Mouse (Mus musculus): ENCODE measurements around the gene AI661453. TPM values are rescaled to one million over a fixed set of nuclear protein-coding genes. Genes with fewer than 3 reads are reported as not detected.

Gene AI661453
- polyA plus RNA-seq, 1 experiment from 2014 or later = 2.4 TPM

- H3K27me3 ChIP-seq (replicated peaks; ENCODE audit: control insufficient read depth, insufficient read depth, low read length) = no peaks in the 10 kb centered on the region
- H3K27ac ChIP-seq (replicated peaks; ENCODE audit: low read depth, low read length) = no peak overlapping the region
- no peak for DNase-seq (ENCODE audit: low spot score)
- H3K36me3 ChIP-seq (ENCODE audit: control insufficient read depth, insufficient read depth, low read length) = no peaks in the 10 kb centered on the region
- H3K4me3 ChIP-seq (ENCODE audit: low read depth, low read length) = no peak overlapping the region
- H3K4me2 ChIP-seq (ENCODE audit: low read depth, low read length) = no peak overlapping the region
- no peaks in the 10 kb centered on the region for H3K9me3 ChIP-seq (ENCODE audit: control insufficient read depth, low read length)
- H3K9ac ChIP-seq (ENCODE audit: low read depth, low read length) = no peak overlapping the region
- WGBS = 79% methylated on average over 6 of the region's 9 CpGs
- H3K4me1 ChIP-seq (ENCODE audit: control insufficient read depth, insufficient read depth, low read length) = peaks cover 19% of the 10 kb centered on the region
- no peak for ATAC-seq (ENCODE audit: low read depth)
These were observed 9.6 kb downstream of the AI661453 start for GRCm38 (mm10) chr17:47446025-47446424.

GRCm38 (mm10) chr17:47446561-47446960, 10.1 kb downstream of the AI661453 start:
- Histone ChIP-seq H3K36me3 (ENCODE audit: control insufficient read depth, insufficient read depth, low read length) (no peaks in the 10 kb centered on the region), H3K4me2 (ENCODE audit: low read depth, low read length) (no peak overlapping the region), H3K9ac (ENCODE audit: low read depth, low read length) (no peak overlapping the region), H3K4me1 (ENCODE audit: control insufficient read depth, insufficient read depth, low read length) (peaks cover 23% of the 10 kb centered on the region), H3K27me3 (replicated peaks; ENCODE audit: control insufficient read depth, insufficient read depth, low read length) (no peaks in the 10 kb centered on the region), H3K4me3 (ENCODE audit: low read depth, low read length) (no peak overlapping the region), H3K9me3 (ENCODE audit: control insufficient read depth, low read length) (no peaks in the 10 kb centered on the region), H3K27ac (replicated peaks; ENCODE audit: low read depth, low read length) (no peak overlapping the region)
- WGBS = 90% methylated on average over 11 of the region's 11 CpGs
- no peak for ATAC-seq (ENCODE audit: low read depth)
- DNase-seq (ENCODE audit: low spot score) = no peak

DNA sequence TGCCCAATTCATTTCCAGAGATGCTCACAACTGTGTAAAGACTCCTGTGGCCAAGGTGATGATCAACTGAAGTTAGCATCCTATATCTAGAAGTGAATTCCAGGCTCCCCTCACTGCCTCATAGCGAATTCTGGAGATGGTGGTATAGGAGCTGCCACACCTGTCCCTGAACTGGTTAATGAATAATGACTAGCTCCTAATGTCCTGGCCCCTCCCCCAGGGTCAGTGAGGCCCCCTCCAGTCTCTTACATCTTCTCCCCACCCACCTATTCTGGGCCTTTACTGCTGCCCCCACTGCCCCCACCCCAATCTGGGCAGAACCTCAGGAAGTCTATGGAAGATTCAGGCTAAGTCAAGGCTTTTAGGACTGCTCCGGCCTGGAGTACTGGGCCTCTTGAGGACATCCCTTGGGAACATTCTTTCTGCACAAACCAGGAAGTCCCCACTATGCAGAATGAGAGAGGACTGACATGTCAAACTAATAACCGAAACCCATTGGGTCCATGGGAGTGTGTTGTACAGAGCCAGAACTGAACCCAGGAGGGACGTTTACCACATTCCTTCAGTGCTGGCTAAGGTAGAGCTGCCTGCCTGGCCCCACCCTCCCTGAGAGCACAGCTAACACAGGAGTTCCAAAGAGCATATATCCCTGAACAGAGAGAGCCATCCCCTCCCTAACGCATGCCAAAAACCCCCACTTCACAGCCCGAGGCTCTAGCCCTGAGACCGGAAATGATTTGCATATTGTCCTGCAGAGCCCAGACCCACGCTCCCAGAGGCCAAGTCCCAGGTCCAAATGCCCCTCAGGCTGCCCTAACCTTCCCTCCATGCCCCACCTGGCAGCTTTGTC, 12.3 kb downstream of the AI661453 start:
- Histone ChIP-seq H3K27ac (replicated peaks; ENCODE audit: low read depth, low read length) (no peak overlapping the region), H3K9ac (ENCODE audit: low read depth, low read length) (no peak overlapping the region), H3K9me3 (ENCODE audit: control insufficient read depth, low read length) (no peaks in the 10 kb centered on the region), H3K4me2 (ENCODE audit: low read depth, low read length) (no peak overlapping the region), H3K36me3 (ENCODE audit: control insufficient read depth, insufficient read depth, low read length) (no peaks in the 10 kb centered on the region), H3K27me3 (replicated peaks; ENCODE audit: control insufficient read depth, insufficient read depth, low read length) (no peaks in the 10 kb centered on the region), H3K4me3 (ENCODE audit: low read depth, low read length) (no peak overlapping the region), H3K4me1 (ENCODE audit: control insufficient read depth, insufficient read depth, low read length) (peaks cover 28% of the 10 kb centered on the region)
- DNase-seq (ENCODE audit: low spot score) (no peak), ATAC-seq (ENCODE audit: low read depth) (no peak)
- WGBS = 35% methylated on average over 8 of the region's 8 CpGs

GRCm38 (mm10) chr17:47449432-47449831, 13.0 kb downstream of the AI661453 start:
- no peak overlapping the region for H3K4me2 ChIP-seq (ENCODE audit: low read depth, low read length)
- 59% methylated on average over 5 of the region's 5 CpGs for WGBS
- H3K4me1 ChIP-seq (ENCODE audit: control insufficient read depth, insufficient read depth, low read length) = peaks cover 28% of the 10 kb centered on the region
- no peak for ATAC-seq (ENCODE audit: low read depth)
- no peaks in the 10 kb centered on the region for H3K36me3 ChIP-seq (ENCODE audit: control insufficient read depth, insufficient read depth, low read length)
- H3K27ac ChIP-seq (replicated peaks; ENCODE audit: low read depth, low read length) = no peak overlapping the region
- no peaks in the 10 kb centered on the region for H3K27me3 ChIP-seq (replicated peaks; ENCODE audit: control insufficient read depth, insufficient read depth, low read length)
- no peak for DNase-seq (ENCODE audit: low spot score)
- no peaks in the 10 kb centered on the region for H3K9me3 ChIP-seq (ENCODE audit: control insufficient read depth, low read length)
- H3K4me3 ChIP-seq (ENCODE audit: low read depth, low read length) = no peak overlapping the region
- H3K9ac ChIP-seq (ENCODE audit: low read depth, low read length) = no peak overlapping the region

GRCm38 (mm10) chr17:47450239-47450638, 13.8 kb downstream of the AI661453 start:
- peak; percentile 63 for DNase-seq (ENCODE audit: low spot score)
- 31% methylated on average over 7 of the region's 7 CpGs for WGBS
- no peak overlapping the region for H3K27ac ChIP-seq (replicated peaks; ENCODE audit: low read depth, low read length)

GRCm38 (mm10) chr17:47450880-47451565, 14.6 kb downstream of the AI661453 start:
- Histone ChIP-seq H3K27ac (replicated peaks; ENCODE audit: low read depth, low read length) (no peak overlapping the region), H3K36me3 (ENCODE audit: control insufficient read depth, insufficient read depth, low read length) (no peaks in the 10 kb centered on the region), H3K4me3 (ENCODE audit: low read depth, low read length) (no peak overlapping the region), H3K4me1 (ENCODE audit: control insufficient read depth, insufficient read depth, low read length) (peaks cover 31% of the 10 kb centered on the region), H3K9me3 (ENCODE audit: control insufficient read depth, low read length) (no peaks in the 10 kb centered on the region), H3K9ac (ENCODE audit: low read depth, low read length) (no peak overlapping the region), H3K4me2 (ENCODE audit: low read depth, low read length) (no peak overlapping the region), H3K27me3 (replicated peaks; ENCODE audit: control insufficient read depth, insufficient read depth, low read length) (no peaks in the 10 kb centered on the region)
- DNase-seq (ENCODE audit: low spot score) = no peak
- 55% methylated on average over 12 of the region's 12 CpGs for WGBS
- no peak for ATAC-seq (ENCODE audit: low read depth)

More at GRCm38 (mm10) chr17:47450239-47450638, 13.8 kb downstream of the AI661453 start:
- ATAC-seq (ENCODE audit: low read depth) = peak; percentile 60
- H3K4me1 ChIP-seq (ENCODE audit: control insufficient read depth, insufficient read depth, low read length) = peaks cover 31% of the 10 kb centered on the region
- no peaks in the 10 kb centered on the region for H3K36me3 ChIP-seq (ENCODE audit: control insufficient read depth, insufficient read depth, low read length)
- H3K4me3 ChIP-seq (ENCODE audit: low read depth, low read length) = no peak overlapping the region
- no peaks in the 10 kb centered on the region for H3K9me3 ChIP-seq (ENCODE audit: control insufficient read depth, low read length)
- H3K4me2 ChIP-seq (ENCODE audit: low read depth, low read length) = no peak overlapping the region
- H3K27me3 ChIP-seq (replicated peaks; ENCODE audit: control insufficient read depth, insufficient read depth, low read length) = no peaks in the 10 kb centered on the region
- H3K9ac ChIP-seq (ENCODE audit: low read depth, low read length) = no peak overlapping the region

DNA sequence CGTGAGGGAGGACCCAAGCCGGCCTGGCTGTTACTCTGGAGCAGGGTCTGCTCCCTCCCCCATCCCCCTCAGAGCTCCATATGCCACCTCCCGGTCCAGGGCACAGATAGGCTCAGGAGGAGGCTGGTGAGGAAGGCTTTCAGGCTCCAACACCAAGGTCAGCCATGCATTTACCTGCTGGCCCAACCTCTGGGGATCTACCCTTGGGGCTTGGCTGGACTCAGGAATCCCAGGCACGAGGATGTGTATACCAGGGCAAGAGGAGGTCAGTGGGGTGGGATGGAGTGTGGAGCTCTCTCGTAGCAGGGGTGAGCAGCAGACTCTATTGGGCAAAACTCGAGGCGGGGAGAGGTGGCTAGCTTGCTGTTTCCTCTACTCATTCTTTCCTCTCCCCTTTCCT, 16.5 kb downstream of the AI661453 start:
- H3K4me1 ChIP-seq (ENCODE audit: control insufficient read depth, insufficient read depth, low read length) = peaks cover 31% of the 10 kb centered on the region
- no peak overlapping the region for H3K9ac ChIP-seq (ENCODE audit: low read depth, low read length)
- no peaks in the 10 kb centered on the region for H3K9me3 ChIP-seq (ENCODE audit: control insufficient read depth, low read length)
- 40% methylated on average over 7 of the region's 7 CpGs for WGBS
- H3K36me3 ChIP-seq (ENCODE audit: control insufficient read depth, insufficient read depth, low read length) = no peaks in the 10 kb centered on the region
- H3K27me3 ChIP-seq (replicated peaks; ENCODE audit: control insufficient read depth, insufficient read depth, low read length) = no peaks in the 10 kb centered on the region
- H3K4me3 ChIP-seq (ENCODE audit: low read depth, low read length) = no peak overlapping the region
- H3K27ac ChIP-seq (replicated peaks; ENCODE audit: low read depth, low read length) = no peak overlapping the region
- DNase-seq (ENCODE audit: low spot score) = no peak
- no peak for ATAC-seq (ENCODE audit: low read depth)
- H3K4me2 ChIP-seq (ENCODE audit: low read depth, low read length) = no peak overlapping the region

- H3K27ac ChIP-seq (replicated peaks; ENCODE audit: low read depth, low read length) = no peak overlapping the region
- no peak overlapping the region for H3K4me2 ChIP-seq (ENCODE audit: low read depth, low read length)
- 55% methylated on average over 8 of the region's 8 CpGs for WGBS
- no peaks in the 10 kb centered on the region for H3K27me3 ChIP-seq (replicated peaks; ENCODE audit: control insufficient read depth, insufficient read depth, low read length)
- H3K36me3 ChIP-seq (ENCODE audit: control insufficient read depth, insufficient read depth, low read length) = no peaks in the 10 kb centered on the region
- H3K9ac ChIP-seq (ENCODE audit: low read depth, low read length) = no peak overlapping the region
- H3K9me3 ChIP-seq (ENCODE audit: control insufficient read depth, low read length) = no peaks in the 10 kb centered on the region
- no peak overlapping the region for H3K4me3 ChIP-seq (ENCODE audit: low read depth, low read length)
- no peak for DNase-seq (ENCODE audit: low spot score)
- peaks cover 20% of the 10 kb centered on the region for H3K4me1 ChIP-seq (ENCODE audit: control insufficient read depth, insufficient read depth, low read length)
- ATAC-seq (ENCODE audit: low read depth) = no peak
These were observed 18.3 kb downstream of the AI661453 start for GRCm38 (mm10) chr17:47454675-47455074.
